Mouse (Mus musculus) liver, embryonic 14.5 days (tissue): ENCODE measurements around the gene Cyp4f14.

ENCODE experiments used
- CTCF ChIP-seq: IDR thresholded peaks from 2 replicates; pipeline ENCODE4 v1.5.1; 2016; ENCODE audit warnings: antibody characterized with exemption, low read depth, control low read depth
- EP300 ChIP-seq: IDR thresholded peaks from 2 replicates; pipeline ENCODE4 v1.6.1; 2016; ENCODE audit warnings: antibody characterized with exemption, low read depth

- no peak for TF ChIP-seq CTCF
- TF ChIP-seq EP300 = no peak
These were observed 15.2 kb downstream of the Cyp4f14 start for GRCm38 (mm10) chr17:32901751-32902525.
